Mouse (Mus musculus) lung, adult 18-20 months (tissue): ENCODE results near the gene 4931408C20Rik.
A peak's percentile ranks its signal among the peaks of the same experiment; 100 is the strongest.

Experiments
- DNase-seq, 2 experiments: peaks; one replicate each; pipeline ENCODE4 v3.0.0; 2022; ENCODE audit warnings: mixed read lengths in 2 of 2

The 4931408C20Rik gene

DNA sequence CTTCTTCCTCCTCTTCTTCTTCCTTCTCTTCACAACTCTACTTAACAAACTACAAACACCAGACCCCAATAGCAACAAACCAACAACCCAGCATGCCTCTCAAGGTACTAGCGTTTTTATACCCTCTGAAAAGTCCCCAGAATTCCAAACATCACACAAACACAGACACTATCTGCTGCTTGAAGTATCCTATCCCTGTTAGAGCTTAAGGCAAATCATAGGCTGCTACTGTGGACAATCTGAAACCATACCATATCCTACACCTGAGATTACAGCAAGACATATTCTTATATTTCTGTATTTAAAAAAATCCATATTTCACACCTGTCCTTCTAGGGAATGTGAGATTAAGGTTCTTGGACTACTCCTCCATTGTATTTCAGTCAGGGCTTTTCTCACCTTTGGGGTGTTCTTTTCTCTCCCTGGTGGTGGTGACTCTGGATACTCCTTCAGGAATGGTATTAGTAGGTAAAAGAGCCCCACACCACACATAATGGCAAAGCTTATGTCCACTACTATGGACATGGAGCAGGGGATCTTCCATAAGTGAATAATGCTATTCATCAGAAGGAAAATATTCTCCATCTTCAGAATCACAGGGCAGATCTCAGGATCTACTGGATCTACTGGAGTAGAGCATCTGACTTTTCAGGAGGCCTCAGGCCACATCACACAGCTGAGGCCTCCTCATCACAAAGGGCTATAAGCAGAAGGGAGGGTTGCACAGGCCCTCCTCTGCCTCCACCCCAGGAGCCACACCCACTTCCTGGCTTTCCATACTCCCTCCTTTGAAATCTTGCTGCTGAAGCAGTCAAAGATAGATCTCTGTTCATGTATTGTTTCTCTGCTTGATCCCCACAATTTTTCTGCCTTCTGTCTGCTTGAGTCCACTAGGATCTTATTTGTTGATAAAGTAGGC, at the start of gene 4931408C20Rik:
Gene 4931408C20Rik (minus strand): TSS at position 619 of the 919 bp plus-strand sequence.
- DNase-seq, result peak; percentile 1 to 10

DNA sequence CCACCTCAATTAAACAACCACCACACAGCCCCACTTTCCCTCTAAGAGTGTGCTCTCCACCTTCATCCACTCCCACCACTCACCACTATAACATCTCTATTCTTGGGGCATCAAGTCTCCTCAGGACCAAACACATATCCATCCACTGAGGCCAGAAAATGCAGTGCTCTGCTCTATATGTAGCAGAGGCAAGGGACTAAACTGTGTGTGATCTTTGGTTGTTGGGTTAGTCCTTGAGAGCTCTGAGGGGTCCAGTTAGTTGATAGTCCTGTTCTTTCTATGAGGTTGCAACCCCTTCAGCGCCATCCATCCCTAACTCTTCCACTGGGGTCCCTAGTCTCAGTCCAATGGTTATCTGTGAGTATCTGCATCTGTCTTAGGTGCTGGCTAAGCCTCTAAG, 666 bp upstream of the 4931408C20Rik start:
- no peak for DNase-seq

DNA sequence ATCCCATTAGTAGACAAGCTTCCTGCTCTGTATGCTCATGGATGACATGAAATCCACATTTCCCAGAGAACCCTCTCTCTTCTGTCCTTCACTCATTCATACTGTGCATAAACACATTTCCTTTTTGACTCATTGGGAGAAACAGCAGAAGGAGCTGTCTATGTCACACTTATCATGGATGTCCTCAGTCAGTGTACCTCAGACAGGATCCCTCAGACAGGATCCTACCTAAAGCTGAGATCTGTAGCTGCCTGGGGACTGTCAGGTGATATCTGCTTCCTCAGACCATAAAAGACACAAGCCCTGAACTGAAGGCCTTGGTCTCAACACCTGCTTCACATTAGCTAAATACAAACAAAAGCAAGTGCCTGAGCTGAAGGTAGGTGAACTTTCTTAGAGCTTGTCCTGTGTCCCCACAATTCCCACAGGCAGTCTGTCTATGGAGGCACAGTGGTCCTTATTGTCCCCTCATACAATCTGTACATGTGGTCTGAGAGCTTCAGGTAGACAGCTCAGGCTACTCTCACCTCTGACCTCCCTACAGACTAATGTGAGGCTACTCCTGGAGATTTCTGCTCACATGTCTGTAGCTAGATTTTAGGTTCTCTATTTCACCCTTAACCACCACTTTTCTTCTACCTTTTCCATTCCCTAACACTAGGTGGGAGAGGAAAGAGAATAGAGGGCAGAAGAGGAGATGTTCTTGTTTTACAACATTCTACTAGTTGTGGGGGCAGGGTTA, 1.1 kb downstream of the 4931408C20Rik start:
- no peak for DNase-seq

DNA sequence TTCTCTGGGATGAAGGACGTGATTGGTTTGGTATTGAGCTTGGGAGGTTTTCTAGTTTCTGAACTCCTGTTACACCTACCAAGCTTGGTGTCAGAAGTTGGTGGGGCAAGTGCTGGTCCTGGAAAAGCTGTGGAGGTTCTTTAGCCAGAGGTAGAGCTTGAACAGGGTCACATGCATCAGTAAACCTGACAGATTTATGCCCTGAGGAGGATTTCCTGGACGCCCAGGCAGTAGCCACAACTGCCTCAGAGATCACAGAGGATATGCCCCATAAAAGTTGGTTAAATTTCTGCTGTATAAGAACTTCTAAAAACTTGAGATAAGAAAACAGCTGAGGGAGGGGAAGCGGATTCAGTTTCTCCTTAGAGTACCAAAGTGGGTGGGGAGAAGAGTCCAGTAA, 1.9 kb downstream of the 4931408C20Rik start:
- no peak for DNase-seq

DNA sequence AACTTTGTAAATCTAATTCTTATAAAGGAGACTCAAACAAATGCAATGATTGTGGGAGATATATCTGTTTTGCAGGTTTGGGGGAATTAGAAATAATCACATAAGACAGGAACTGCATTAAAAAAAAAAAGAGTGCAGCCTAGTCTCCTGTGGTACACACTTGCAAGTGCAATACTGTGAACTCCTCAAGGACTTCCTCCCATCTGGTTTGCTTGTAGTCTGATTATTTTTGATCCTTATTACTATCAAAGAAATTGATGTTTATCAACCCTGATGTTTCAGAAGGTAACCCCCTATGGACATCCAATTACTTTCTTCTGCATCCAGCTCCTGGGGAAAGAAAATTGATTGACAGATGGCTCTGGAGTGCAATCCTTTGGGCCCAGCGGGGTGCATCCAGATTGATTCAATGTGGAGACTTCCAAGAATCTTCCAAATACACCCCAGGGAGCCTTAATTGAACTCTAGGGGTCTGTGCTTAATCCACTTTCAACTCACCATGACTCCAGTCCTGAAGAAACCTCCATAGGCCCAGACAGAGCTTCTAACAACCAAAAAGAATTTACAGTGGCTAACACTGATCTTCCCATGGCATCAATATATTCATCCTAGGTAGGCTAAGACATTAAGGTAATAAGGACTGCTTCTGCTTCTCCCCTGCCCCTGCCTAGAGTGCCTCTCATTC, 37.4 kb downstream of the 4931408C20Rik start:
- no peak for DNase-seq

DNA sequence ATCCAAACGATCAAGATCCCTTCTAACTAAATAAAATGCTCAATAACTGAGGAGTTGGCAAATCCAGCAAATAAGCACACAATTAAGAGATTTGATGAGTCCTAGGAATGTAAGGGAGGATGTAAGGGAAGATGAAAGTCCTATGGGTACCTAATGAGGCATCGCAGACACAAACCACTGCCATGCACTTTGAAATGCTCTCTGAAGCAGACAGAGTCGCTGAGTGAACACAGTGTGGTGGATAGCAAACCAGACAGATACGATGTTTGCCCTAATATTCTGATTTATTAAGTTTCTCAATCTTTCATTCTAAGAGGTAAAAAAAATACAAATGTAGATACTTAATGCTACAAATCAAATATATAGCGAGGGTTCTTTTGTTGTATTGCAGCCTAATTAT, 51.2 kb downstream of the 4931408C20Rik start:
- DNase-seq, result no peak
